Mouse (Mus musculus) layer of hippocampus, postnatal 10 days (tissue): ENCODE measurements at regions not wholly inside any gene's neighbourhood (a gene's known extent, or its start where the extent isn't known, plus 50 kb on each side); places are given as distances from the start of the nearest gene placed in this dataset.

Source experiments
- DNase-seq, 2 experiments: peaks; one replicate each; pipeline ENCODE4 v3.0.0; 2021; ENCODE audit warnings: low spot score in 2 of 2

DNA sequence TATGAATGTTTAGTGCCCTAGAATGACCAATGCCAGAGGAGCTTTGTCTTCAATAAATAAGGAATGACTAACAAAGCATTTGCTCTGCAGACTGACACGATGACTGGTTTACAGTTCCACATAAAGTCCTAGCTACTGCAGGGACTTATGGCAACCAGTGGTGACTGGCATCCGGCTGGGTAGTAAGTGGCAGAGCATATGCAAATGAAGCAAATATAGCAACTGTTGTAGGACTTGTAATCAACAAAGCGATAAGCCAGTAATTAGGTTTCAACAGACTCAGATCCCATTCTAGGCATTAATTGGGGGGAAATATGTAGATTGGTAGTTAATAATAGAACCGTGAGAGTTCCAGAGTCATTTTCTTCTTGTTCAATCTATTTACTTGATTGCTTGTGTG, 379.2 kb upstream of the Sptlc3 start:
- DNase-seq: no peak

GRCm38 (mm10) chr2:139120905-139121304, 372.8 kb upstream of the Sptlc3 start:
- DNase-seq: no peak

- DNase-seq: no peak
Observed at GRCm38 (mm10) chr2:139132121-139132520, 361.6 kb upstream of the Sptlc3 start.

DNA sequence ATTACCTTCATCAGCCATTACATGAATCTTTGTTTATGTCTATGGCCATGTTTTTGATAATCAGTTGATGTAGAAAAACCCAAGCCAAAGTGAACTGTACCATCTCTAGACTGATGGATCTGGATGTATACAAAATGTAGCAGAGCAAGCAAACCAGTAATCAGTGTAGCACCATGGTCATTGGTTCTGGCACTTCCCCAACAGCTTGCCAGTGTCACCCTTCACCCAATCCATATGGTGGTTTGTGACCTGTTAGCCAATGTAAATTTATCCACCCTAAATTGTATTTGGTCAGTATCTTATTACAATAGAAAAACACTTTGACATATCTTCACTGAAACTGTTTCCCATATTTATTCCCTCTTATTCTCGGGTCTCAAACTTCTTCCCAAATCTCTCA, 346.7 kb upstream of the Sptlc3 start:
- no peak for DNase-seq

DNA sequence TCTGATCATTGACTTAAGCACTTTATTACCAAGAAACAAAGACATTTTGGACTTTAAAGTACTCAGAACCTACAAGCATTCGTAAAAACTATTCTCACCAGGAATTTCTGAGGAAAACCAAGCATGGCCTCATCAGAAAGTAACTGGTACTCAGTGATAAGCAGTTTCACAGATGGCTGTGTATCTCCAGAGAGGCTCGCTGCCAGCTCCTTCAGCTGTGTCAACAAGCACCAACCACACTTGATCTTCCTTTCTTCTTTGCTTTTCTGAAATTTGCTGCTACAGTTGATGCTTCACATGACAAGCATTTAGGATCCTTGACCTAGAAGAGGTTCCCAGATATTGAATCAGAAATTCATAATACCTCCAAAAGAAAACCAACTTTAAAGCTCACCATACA, 314.1 kb upstream of the Sptlc3 start:
- peak in 1 of 2 experiments; percentile 16 for DNase-seq

DNA sequence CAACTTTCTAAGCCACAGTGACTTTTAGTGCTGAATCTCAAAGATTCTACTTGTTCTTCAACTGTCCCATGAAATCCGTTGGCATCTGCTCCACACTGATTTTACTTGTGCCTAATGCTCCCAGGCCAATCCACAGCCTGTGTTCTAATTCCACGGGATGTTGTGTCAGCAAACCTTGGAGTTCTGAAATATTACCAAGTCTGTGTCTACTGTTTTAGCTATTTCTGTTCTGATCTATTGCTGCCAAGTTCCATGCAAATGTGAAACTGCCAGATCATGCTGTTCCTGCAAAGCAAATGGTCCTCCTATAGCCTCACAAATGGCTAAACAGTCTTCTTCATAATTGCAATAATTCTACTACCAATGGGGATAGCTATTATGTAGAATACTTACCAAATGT, 295.4 kb upstream of the Sptlc3 start:
- no peak for DNase-seq

DNA sequence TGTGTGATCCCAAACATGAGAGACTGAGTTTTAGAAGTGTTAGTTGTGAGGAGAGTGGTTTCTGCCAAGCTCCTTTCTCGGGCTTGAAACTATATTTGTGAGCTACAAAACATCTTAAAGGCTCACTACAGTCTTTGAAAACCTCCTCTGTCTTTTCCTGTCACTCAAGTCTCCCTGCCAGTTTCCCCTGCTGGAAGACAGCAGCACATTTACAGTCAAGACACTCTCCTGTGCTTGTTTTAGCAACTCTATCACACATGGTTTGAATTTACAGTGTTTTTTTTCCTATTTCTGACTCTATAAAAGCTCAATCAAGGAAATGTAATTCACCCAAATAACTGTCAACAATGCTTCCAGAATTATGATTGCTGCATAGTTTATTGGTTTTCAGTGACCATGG, 286.1 kb upstream of the Sptlc3 start:
- no peak for DNase-seq

DNA sequence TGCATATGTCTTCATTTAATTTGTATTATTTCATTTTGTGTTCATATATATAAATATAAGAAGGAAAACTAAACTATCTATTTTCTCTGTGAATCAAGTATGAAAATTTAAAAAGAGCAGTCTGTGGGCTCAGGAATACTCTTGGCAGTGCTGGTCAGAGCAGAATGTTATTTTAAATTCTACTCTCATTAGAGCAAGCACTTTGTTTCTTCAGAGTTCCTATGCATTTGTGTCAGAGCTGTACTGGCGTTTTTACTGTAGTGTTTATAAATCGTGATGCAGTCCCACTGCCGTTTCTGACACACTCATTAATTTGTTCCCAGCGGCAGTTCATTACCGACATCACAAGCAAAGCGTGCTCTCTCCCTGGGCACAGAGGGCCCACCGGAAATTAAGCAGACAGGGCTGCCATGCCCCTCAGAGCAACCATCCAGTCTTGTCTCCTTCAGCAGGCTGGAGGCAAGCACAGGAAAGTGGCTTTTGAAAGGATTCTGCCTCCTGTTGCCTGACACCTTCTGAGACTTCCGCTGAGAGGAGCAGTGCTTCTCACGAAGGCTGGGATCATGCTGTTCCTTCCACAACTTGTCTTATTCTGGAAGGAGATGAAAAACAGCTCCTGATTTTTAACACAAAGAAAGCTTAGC, 272.8 kb upstream of the Sptlc3 start:
- peak; percentile 17 to 20 for DNase-seq

GRCm38 (mm10) chr2:139230453-139230852, 263.3 kb upstream of the Sptlc3 start:
- DNase-seq: no peak

GRCm38 (mm10) chr2:139250138-139250537, 243.6 kb upstream of the Sptlc3 start:
- no peak for DNase-seq

GRCm38 (mm10) chr2:139267119-139267518, 226.6 kb upstream of the Sptlc3 start:
- DNase-seq: no peak

GRCm38 (mm10) chr2:139276581-139276980, 217.1 kb upstream of the Sptlc3 start:
- DNase-seq: no peak

- peak; percentile 32 to 38 for DNase-seq
Observed at GRCm38 (mm10) chr2:139277571-139277970, 216.1 kb upstream of the Sptlc3 start.

DNA sequence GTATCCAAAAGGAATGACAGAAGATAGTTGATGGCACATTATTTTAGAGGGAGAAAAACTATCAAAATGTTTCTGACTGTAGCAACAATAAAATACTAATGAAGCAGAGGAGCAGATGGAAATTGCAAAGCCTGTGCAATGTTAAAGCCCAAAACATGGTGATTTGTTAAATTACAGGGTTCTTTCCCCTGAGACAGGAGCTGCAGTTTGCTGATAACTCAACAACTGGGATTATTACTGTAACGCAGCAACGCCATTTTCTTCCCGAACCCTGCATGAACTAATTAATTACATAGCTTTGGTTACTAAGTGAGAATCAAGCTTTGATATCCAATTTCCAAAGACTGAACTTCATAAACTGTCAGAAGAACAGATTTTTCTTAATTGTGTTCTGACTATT, 212.7 kb upstream of the Sptlc3 start:
- DNase-seq: no peak

- DNase-seq: no peak
Observed at GRCm38 (mm10) chr2:139284315-139284714, 209.4 kb upstream of the Sptlc3 start.

GRCm38 (mm10) chr2:139286446-139286845, 207.3 kb upstream of the Sptlc3 start:
- no peak for DNase-seq

GRCm38 (mm10) chr2:139298541-139299152, 195.1 kb upstream of the Sptlc3 start:
- no peak for DNase-seq

DNA sequence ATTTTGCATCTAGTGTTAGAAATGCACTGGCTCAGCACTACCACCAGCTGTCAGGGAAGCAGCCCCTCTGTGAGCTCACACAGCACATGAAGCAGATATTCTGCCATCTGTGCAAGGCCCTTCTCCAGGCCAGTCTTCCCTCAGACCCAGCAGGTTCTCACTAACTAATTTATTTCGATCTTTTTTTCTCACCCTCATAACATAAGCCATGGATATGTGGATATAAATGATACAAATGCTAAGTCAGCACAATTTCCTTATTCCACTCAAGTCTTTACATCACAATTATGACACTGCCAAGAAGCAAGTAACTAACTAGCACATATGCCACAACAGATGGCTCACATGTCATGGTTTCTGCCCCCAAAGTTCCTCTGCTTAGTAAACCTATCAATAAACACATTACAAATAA, 182.3 kb upstream of the Sptlc3 start:
- DNase-seq: peak; percentile 27 to 40

GRCm38 (mm10) chr2:139312053-139312452, 181.7 kb upstream of the Sptlc3 start:
- DNase-seq: no peak

GRCm38 (mm10) chr2:139322509-139322908, 171.2 kb upstream of the Sptlc3 start:
- DNase-seq: no peak

DNA sequence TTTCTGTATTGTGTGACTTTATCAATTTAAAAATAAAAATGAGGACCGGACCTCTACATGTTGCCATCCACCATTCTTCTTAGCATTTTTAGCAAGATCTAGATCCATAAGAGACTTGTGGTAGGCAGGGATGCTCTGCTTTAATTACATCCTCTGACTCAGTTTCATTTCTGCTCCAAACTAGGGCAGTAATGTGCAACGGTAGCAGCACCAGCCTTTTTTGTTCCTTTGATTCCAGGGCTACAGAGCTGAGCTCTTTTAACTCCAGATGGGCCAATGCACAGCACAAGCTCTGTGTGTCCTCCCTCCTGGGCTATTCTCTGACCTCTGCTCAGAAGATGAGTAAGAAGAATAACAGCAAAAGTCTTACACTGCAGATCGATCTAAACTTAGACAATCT, 168.2 kb upstream of the Sptlc3 start:
- no peak for DNase-seq

DNA sequence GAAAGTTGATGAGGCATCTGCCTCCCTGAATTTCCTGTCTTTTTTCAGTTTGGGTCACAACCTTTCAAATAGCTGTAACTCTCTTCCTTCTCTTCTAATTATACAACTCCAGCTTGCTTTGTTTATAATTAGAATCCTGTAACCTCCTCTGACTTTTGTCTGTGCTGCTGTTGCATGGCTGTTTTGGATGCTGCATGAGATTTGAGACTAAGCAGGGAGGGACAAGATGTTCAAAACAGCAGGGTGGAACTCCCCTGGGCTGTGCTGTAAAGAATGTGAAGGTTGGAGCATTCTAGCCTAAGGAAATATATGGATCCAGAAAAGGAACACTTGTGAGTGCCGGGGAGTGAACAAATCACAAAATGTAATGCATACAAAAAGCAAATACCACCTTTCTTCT, 159.0 kb upstream of the Sptlc3 start:
- no peak for DNase-seq

DNA sequence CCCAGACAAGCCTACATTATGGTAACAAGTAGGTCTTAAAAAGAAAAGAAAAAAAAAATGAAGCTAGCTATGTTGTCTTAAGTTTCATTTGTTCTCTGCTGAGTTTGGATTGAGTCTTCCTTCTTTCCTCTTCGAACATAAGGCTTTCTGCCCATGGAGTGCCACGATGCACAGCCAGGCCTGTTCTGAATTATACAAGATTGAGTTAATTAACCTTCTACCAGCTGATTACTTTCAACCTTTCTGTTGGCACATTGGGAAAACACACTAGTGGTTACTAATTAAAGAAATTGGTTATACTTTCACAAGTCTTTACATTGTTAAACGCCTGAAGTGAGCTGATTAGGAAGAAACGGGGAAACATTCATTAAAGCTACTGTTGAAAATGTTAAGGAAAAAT, 155.5 kb upstream of the Sptlc3 start:
- DNase-seq: no peak
